Mouse (Mus musculus) cerebellum, adult 2 months (tissue): ENCODE measurements around the gene Tmppe. TPM values are rescaled to one million over a fixed set of nuclear protein-coding genes. Genes with fewer than 3 reads are reported as not detected.

ENCODE experiments used
- DNase-seq, 2 experiments: peaks; one replicate each; pipeline ENCODE4 v3.0.0; 2021
- H3K27ac ChIP-seq: fragments of 200-500 bp; 2 replicates; pipeline ENCODE4 v1.5.1; 2012; ENCODE audit warnings: low read length, control low read depth, inconsistent platforms; ENCODE audit not compliant: insufficient read depth
- H3K27me3 ChIP-seq: fragments of 200-500 bp; 2 replicates; pipeline ENCODE4 v1.6.1; 2012; ENCODE audit warnings: inconsistent platforms, mild to moderate bottlenecking, low read length, moderate library complexity; ENCODE audit not compliant: control insufficient read depth, insufficient read depth
- H3K4me1 ChIP-seq: fragments of 200-500 bp; 2 replicates; pipeline ENCODE4 v1.6.1; 2011; ENCODE audit warnings: low read length; ENCODE audit not compliant: control insufficient read depth, insufficient read depth
- H3K4me3 ChIP-seq: fragments of 200-500 bp; replicated peaks from 2 replicates; pipeline ENCODE3; 2011; ENCODE audit warnings: mild to moderate bottlenecking, low read depth, low read length, control low read depth; ENCODE audit not compliant: insufficient read depth
- CTCF ChIP-seq: fragments of 200-500 bp; IDR thresholded peaks from 2 replicates; pipeline ENCODE4 v1.5.1; 2011; ENCODE audit warnings: low read depth, mild to moderate bottlenecking, control low read depth, low read length, moderate library complexity, borderline replicate concordance; ENCODE audit not compliant: insufficient read depth
- POLR2A ChIP-seq: fragments of 200-500 bp; IDR thresholded peaks from 2 replicates; pipeline ENCODE4 v1.6.1; 2011; ENCODE audit warnings: low read length, control low read depth, borderline replicate concordance; ENCODE audit not compliant: insufficient read depth
- WGBS: fragments of 180-500 bp; shearing (Covaris S2); methylation state at CpG from one replicate; pipeline ENCODE4 v1.1.7; 2018; 5-methylcytosine and 5-hydroxymethylcytosine counted together
- polyA plus RNA-seq: library from polyadenylated mRNA; depleted of rRNA; stranded (reverse); fragments of >200 nt; gene quantifications from 2 replicates; pipeline ENCODE4 v1.2.3, GENCODE M21; 2012

The Tmppe gene
- polyA plus RNA-seq, 1 experiment, result 4.1 TPM

DNA sequence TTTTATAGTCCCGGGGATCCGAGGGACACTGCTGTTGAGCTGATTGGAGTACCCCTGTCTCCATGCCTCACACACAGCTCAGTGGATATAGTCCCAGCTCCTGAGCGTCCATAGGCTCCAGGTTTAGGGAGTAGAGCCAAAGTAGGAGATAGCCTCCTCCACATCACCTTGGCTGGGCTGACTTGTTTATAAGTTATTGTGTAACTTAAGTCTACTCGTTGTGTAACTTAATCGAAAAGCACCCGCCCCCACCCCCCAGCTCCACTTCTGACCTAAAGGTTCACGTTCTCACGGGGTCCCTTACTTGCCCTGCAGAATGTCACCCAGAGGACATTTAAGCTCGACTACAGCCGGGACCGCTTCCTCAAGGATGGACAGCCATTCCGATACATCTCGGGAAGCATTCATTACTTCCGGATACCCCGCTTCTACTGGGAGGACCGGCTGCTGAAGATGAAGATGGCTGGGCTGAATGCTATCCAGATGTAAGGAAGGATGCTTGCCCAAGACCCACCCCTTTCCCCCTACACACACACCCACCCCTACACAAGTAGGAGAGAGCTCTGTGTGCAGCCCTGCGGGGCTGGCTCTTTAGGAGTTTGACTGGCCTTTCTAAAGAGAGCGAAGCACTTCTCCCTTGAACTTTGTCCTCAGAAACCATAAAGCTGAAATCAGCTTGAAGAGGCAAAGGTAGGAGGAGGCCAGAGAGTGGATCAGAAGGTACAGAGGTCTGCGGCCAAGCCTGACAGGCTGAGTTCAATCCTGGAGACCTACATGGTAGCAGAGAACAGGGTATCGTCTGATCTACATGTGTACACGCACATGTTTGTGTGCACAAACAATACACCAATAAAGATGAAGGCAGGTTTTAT lies 16.0 kb downstream of the Tmppe start:
- Histone ChIP-seq H3K27ac (no peak overlapping the region), H3K4me3 (no peak overlapping the region), H3K27me3 (no peaks in the 10 kb centered on the region), H3K4me1 (no peaks in the 10 kb centered on the region)
- 91% methylated on average over 21 of the region's 21 CpGs for WGBS
- DNase-seq, result no peak
- TF ChIP-seq POLR2A (no peak), CTCF (no peak)

DNA sequence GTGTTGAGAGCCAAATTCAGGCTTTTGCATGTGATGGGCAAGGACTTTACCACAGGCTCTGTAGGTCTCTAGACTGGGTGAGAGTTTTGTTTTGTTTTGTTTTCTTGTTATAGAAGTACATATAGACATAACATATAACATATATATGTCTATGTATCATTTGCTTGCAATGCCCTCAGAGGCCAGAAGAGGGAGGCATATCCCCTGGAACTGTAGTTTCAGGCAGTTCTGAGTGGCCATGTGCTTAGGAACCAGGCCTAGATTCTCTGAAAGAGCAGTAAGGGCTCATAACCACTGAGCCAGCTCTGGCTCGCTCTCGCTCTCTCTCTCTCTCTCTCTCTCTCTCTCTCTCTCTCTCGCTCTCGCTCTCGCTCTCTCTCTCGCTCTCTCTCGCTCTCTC lies 17.3 kb downstream of the Tmppe start:
- Histone ChIP-seq H3K27ac (no peak overlapping the region), H3K4me1 (no peaks in the 10 kb centered on the region), H3K27me3 (no peaks in the 10 kb centered on the region), H3K4me3 (no peak overlapping the region)
- 81% methylated on average over 7 of the region's 7 CpGs for WGBS
- TF ChIP-seq POLR2A (no peak), CTCF (peak; percentile 35; the same call in 1 of the 2 replicates)
- no peak for DNase-seq

DNA sequence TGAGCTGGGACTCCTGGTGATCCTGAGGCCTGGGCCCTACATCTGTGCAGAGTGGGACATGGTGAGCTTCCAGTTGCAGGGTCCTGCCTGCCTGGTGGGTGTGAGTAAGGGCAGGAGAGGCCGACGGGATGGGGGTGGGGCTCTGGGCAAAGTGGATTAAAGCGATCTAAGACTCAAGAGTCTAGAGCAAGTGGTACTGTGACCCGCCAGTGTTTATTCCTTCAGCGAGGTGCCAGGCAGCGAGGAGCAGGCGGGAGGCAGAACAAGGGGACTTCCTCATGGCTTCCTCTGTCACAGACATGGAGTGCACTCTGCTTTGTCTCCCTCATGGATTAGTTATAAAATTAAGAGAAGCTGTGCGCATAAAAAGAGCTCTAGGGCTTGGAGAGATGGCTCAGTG lies 19.5 kb downstream of the Tmppe start:
- Histone ChIP-seq H3K4me3 (no peak overlapping the region), H3K27me3 (no peaks in the 10 kb centered on the region), H3K27ac (no peak overlapping the region), H3K4me1 (no peaks in the 10 kb centered on the region)
- TF ChIP-seq POLR2A, result no peak
- no peak for TF ChIP-seq CTCF
- WGBS, result 87% methylated on average over 8 of the region's 8 CpGs
- DNase-seq, result no peak

DNA sequence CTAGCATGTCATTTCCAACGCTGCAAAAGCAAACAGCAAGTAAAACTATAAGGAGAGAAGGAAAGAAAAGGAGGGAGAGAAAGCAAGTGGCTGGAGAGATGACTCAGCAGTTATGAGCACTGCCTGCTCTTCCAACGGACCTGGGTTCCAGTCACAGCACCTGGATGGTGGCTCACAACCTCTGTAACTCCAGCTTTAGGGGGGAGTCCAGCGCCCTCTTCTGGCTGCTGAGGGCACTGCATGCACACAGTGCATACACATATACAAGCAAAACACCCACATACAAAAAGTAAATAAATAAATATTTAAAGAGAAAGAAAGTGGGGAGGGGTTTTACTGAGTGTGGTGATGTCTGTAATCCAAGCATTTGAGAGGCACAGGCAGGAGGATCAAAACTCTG lies 20.1 kb downstream of the Tmppe start:
- no peaks in the 10 kb centered on the region for H3K27me3 ChIP-seq
- no peak overlapping the region for H3K27ac ChIP-seq
- DNase-seq, result no peak
- peak; percentile 23; the same call in 1 of the 2 replicates for TF ChIP-seq CTCF
- no peak for TF ChIP-seq POLR2A
- no peaks in the 10 kb centered on the region for H3K4me1 ChIP-seq
- WGBS, result 77% methylated on average over 3 of the region's 3 CpGs
- no peak overlapping the region for H3K4me3 ChIP-seq

DNA sequence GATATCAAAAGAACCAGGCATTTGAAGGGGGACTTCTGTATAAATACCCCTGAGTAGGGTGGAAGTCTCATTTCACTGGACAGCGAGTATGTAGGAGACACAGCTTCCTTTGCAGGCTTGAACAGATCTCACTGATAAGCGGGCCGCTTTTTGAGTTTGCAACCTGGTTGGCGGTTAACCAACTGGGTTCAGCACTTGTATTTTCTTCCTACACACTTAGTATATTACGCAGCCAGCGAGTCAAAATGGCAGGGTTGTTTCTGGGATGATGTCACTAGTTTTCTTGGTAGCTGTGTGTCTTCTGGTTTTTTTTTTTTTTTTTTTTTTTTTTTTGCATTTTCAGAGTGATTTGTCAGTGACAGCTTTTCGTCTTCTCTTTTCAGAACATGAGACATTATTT lies 20.9 kb downstream of the Tmppe start:
- H3K27me3 ChIP-seq, result no peaks in the 10 kb centered on the region
- DNase-seq, result no peak
- WGBS, result 92% methylated on average over 7 of the region's 7 CpGs
- TF ChIP-seq POLR2A, result no peak
- TF ChIP-seq CTCF, result no peak
- no peak overlapping the region for H3K27ac ChIP-seq
- H3K4me1 ChIP-seq, result no peaks in the 10 kb centered on the region
- H3K4me3 ChIP-seq, result no peak overlapping the region

DNA sequence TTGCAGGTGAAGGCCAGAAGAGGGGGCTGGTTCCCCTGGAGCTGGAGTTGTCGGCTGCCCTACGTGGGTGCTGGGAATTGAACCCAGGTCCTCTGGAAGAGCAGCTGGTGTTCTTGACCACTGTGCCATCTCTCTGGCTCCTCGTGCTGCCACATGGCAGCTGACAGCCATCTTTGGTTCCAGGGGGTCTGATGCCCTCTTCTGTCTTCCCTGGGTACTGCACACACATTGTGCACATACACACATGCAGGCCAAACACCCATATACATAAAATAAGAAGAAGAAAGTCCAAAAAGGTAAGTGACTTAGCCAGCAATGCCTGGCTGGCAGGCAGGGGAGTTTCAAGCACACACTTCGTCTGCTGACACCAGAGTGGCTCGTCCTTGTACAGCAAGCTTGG lies 24.7 kb downstream of the Tmppe start:
- 96% methylated on average over 5 of the region's 5 CpGs for WGBS
- DNase-seq, result no peak
- TF ChIP-seq POLR2A (no peak), CTCF (no peak)
- no peak overlapping the region for H3K4me3 ChIP-seq
- no peaks in the 10 kb centered on the region for H3K27me3 ChIP-seq
- no peak overlapping the region for H3K27ac ChIP-seq
- H3K4me1 ChIP-seq, result no peaks in the 10 kb centered on the region

DNA sequence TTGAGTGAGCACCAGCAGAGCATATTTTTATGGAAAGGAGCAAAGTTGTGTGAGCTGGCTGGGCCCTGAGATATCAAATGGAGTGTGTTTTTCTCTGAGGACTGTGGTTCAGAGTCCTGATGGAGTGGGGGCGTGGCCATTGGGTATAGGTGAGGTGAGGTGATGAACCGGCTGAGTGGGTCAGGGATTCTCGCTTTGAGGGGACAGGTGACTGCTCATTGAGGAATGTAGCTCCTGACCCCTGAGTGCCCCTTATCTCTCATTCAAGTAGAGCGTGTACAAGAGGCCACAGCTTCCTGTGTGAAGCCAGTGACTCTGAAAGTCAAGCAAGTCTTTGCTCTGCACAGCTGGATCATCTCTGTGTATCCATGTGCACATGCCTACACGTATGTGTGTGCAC lies 25.3 kb downstream of the Tmppe start:
- WGBS, result 96% methylated on average over 5 of the region's 5 CpGs
- DNase-seq, result no peak
- no peak overlapping the region for H3K27ac ChIP-seq
- H3K4me1 ChIP-seq, result no peaks in the 10 kb centered on the region
- TF ChIP-seq POLR2A, result no peak
- peak; percentile 11; the same call in 1 of the 2 replicates for TF ChIP-seq CTCF
- no peaks in the 10 kb centered on the region for H3K27me3 ChIP-seq
- H3K4me3 ChIP-seq, result no peak overlapping the region

DNA sequence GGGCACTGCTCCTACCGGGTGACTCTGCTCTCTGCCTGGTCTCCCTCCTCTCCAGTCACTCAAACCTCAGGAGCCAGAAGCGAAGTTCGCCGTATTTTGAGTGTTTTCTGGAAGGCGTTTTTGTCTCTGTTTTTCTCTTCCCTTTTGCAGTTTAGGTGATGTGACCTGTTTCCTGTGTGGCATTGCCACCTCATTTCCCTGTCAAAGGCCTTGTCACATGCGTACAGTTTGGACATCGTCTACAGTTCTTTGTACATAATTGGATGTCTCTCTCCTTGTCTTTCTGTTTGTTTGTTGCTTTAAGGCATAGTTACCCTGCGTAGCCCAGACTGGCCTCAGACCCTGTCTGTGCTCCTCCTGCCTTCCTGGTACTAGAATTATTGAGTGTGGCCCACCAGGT lies 26.5 kb downstream of the Tmppe start:
- TF ChIP-seq POLR2A (no peak), CTCF (no peak)

More for the DNA sequence above, 26.5 kb downstream of the Tmppe start:
- H3K4me3 ChIP-seq, result no peak overlapping the region
- no peak for DNase-seq
- H3K27me3 ChIP-seq, result no peaks in the 10 kb centered on the region
- H3K27ac ChIP-seq, result no peak overlapping the region
- no peaks in the 10 kb centered on the region for H3K4me1 ChIP-seq
- 91% methylated on average over 8 of the region's 8 CpGs for WGBS
